Mouse (Mus musculus): ENCODE measurements around the gene Myh7b. TPM values are rescaled to one million over a fixed set of nuclear protein-coding genes. Genes with fewer than 3 reads are reported as not detected.

Myh7b gene
- polyA plus RNA-seq (2012), result 7.6 and 12.3 TPM in 2 replicates

- Histone ChIP-seq H3K9me3 (ENCODE audit: control insufficient read depth, low read length) (no peaks in the 10 kb centered on the region), H3K4me3 (replicated peaks) (peak within 1 kb of the TSS; percentile 78), H3K36me3 (ENCODE audit: control insufficient read depth) (peaks cover 27% of the 10 kb centered on the region), H3K27me3 (ENCODE audit: control insufficient read depth) (no peaks in the 10 kb centered on the region), H3K4me1 (ENCODE audit: control insufficient read depth) (peaks cover 94% of the 10 kb centered on the region)
- TF ChIP-seq TAL1 (IDR thresholded peaks at IDR 0.05; ENCODE audit: low read length), result no peak
- TF ChIP-seq GATA1 (IDR thresholded peaks at IDR 0.05; ENCODE audit: low read length), result no peak
These were observed at the start of gene Myh7b for GRCm38 (mm10) chr2:155610978-155611377. TSS of gene Myh7b (plus strand) at chr2:155611212.

- Histone ChIP-seq H3K4me3 (replicated peaks) (no peak overlapping the region), H3K27me3 (ENCODE audit: control insufficient read depth) (no peaks in the 10 kb centered on the region), H3K4me1 (ENCODE audit: control insufficient read depth) (peaks cover 9% of the 10 kb centered on the region), H3K9me3 (ENCODE audit: control insufficient read depth, low read length) (no peaks in the 10 kb centered on the region), H3K36me3 (ENCODE audit: control insufficient read depth) (peaks cover 93% of the 10 kb centered on the region)
- TF ChIP-seq GATA1 (IDR thresholded peaks at IDR 0.05; ENCODE audit: low read length), result no peak
- TF ChIP-seq TAL1 (IDR thresholded peaks at IDR 0.05; ENCODE audit: low read length), result no peak
These were observed 48.8 kb upstream of the Myh7b start for GRCm38 (mm10) chr2:155562209-155562608.

- TF ChIP-seq TAL1 (IDR thresholded peaks at IDR 0.05; ENCODE audit: low read length) (no peak), GATA1 (IDR thresholded peaks at IDR 0.05; ENCODE audit: low read length) (no peak)
- Histone ChIP-seq H3K4me1 (ENCODE audit: control insufficient read depth) (peaks cover 14% of the 10 kb centered on the region), H3K36me3 (ENCODE audit: control insufficient read depth) (peaks cover 98% of the 10 kb centered on the region), H3K4me3 (replicated peaks) (no peak overlapping the region), H3K9me3 (ENCODE audit: control insufficient read depth, low read length) (no peaks in the 10 kb centered on the region), H3K27me3 (ENCODE audit: control insufficient read depth) (no peaks in the 10 kb centered on the region)
These were observed 48.1 kb upstream of the Myh7b start for GRCm38 (mm10) chr2:155562934-155563333.

GRCm38 (mm10) chr2:155567751-155568150 is 43.3 kb upstream of the Myh7b start:
- TF ChIP-seq TAL1 (IDR thresholded peaks at IDR 0.05; ENCODE audit: low read length), result no peak
- no peak for TF ChIP-seq GATA1 (IDR thresholded peaks at IDR 0.05; ENCODE audit: low read length)
- Histone ChIP-seq H3K9me3 (ENCODE audit: control insufficient read depth, low read length) (no peaks in the 10 kb centered on the region), H3K27me3 (ENCODE audit: control insufficient read depth) (no peaks in the 10 kb centered on the region), H3K4me3 (replicated peaks) (no peak overlapping the region), H3K36me3 (ENCODE audit: control insufficient read depth) (peaks cover 98% of the 10 kb centered on the region), H3K4me1 (ENCODE audit: control insufficient read depth) (peaks cover 10% of the 10 kb centered on the region)

- Histone ChIP-seq H3K27me3 (ENCODE audit: control insufficient read depth) (no peaks in the 10 kb centered on the region), H3K9me3 (ENCODE audit: control insufficient read depth, low read length) (no peaks in the 10 kb centered on the region), H3K4me1 (ENCODE audit: control insufficient read depth) (peaks cover 7% of the 10 kb centered on the region), H3K4me3 (replicated peaks) (no peak overlapping the region), H3K36me3 (ENCODE audit: control insufficient read depth) (peaks cover 98% of the 10 kb centered on the region)
- TF ChIP-seq GATA1 (IDR thresholded peaks at IDR 0.05; ENCODE audit: low read length) (no peak), TAL1 (IDR thresholded peaks at IDR 0.05; ENCODE audit: low read length) (no peak)
These were observed 41.7 kb upstream of the Myh7b start for GRCm38 (mm10) chr2:155569223-155569807.

- H3K4me1 ChIP-seq (ENCODE audit: control insufficient read depth), result peaks cover 2% of the 10 kb centered on the region
- H3K27me3 ChIP-seq (ENCODE audit: control insufficient read depth), result no peaks in the 10 kb centered on the region
- TF ChIP-seq GATA1 (IDR thresholded peaks at IDR 0.05; ENCODE audit: low read length), result no peak
- TF ChIP-seq TAL1 (IDR thresholded peaks at IDR 0.05; ENCODE audit: low read length), result no peak
- peaks cover 95% of the 10 kb centered on the region for H3K36me3 ChIP-seq (ENCODE audit: control insufficient read depth)
- no peak overlapping the region for H3K4me3 ChIP-seq (replicated peaks)
- no peaks in the 10 kb centered on the region for H3K9me3 ChIP-seq (ENCODE audit: control insufficient read depth, low read length)
These were observed 38.0 kb upstream of the Myh7b start for GRCm38 (mm10) chr2:155573001-155573400.

GRCm38 (mm10) chr2:155573996-155574395 is 37.0 kb upstream of the Myh7b start:
- no peak for TF ChIP-seq GATA1 (IDR thresholded peaks at IDR 0.05; ENCODE audit: low read length)
- no peak for TF ChIP-seq TAL1 (IDR thresholded peaks at IDR 0.05; ENCODE audit: low read length)
- no peaks in the 10 kb centered on the region for H3K27me3 ChIP-seq (ENCODE audit: control insufficient read depth)

GRCm38 (mm10) chr2:155574700-155575099 is 36.3 kb upstream of the Myh7b start:
- no peaks in the 10 kb centered on the region for H3K27me3 ChIP-seq (ENCODE audit: control insufficient read depth)
- peaks cover 2% of the 10 kb centered on the region; the same call in 1 of the 2 replicates for H3K4me1 ChIP-seq (ENCODE audit: control insufficient read depth)
- H3K36me3 ChIP-seq (ENCODE audit: control insufficient read depth), result peaks cover 94% of the 10 kb centered on the region
- TF ChIP-seq GATA1 (IDR thresholded peaks at IDR 0.05; ENCODE audit: low read length) (no peak), TAL1 (IDR thresholded peaks at IDR 0.05; ENCODE audit: low read length) (no peak)
- no peak overlapping the region for H3K4me3 ChIP-seq (replicated peaks)
- no peaks in the 10 kb centered on the region for H3K9me3 ChIP-seq (ENCODE audit: control insufficient read depth, low read length)

More at GRCm38 (mm10) chr2:155573996-155574395, 37.0 kb upstream of the Myh7b start:
- no peaks in the 10 kb centered on the region for H3K9me3 ChIP-seq (ENCODE audit: control insufficient read depth, low read length)
- no peak overlapping the region for H3K4me3 ChIP-seq (replicated peaks)
- peaks cover 2% of the 10 kb centered on the region; the same call in 1 of the 2 replicates for H3K4me1 ChIP-seq (ENCODE audit: control insufficient read depth)
- H3K36me3 ChIP-seq (ENCODE audit: control insufficient read depth), result peaks cover 94% of the 10 kb centered on the region

- Histone ChIP-seq H3K4me1 (ENCODE audit: control insufficient read depth) (peaks cover 2% of the 10 kb centered on the region; the same call in 1 of the 2 replicates), H3K4me3 (replicated peaks) (no peak overlapping the region), H3K36me3 (ENCODE audit: control insufficient read depth) (peaks cover 92% of the 10 kb centered on the region), H3K27me3 (ENCODE audit: control insufficient read depth) (no peaks in the 10 kb centered on the region), H3K9me3 (ENCODE audit: control insufficient read depth, low read length) (no peaks in the 10 kb centered on the region)
- TF ChIP-seq GATA1 (IDR thresholded peaks at IDR 0.05; ENCODE audit: low read length) (no peak), TAL1 (IDR thresholded peaks at IDR 0.05; ENCODE audit: low read length) (no peak)
These were observed 34.4 kb upstream of the Myh7b start for GRCm38 (mm10) chr2:155576656-155577055.

Measured in erythroblast, embryonic 14.5 days (primary cell).